Mouse (Mus musculus): ENCODE data around the gene Olfr356.

DNA sequence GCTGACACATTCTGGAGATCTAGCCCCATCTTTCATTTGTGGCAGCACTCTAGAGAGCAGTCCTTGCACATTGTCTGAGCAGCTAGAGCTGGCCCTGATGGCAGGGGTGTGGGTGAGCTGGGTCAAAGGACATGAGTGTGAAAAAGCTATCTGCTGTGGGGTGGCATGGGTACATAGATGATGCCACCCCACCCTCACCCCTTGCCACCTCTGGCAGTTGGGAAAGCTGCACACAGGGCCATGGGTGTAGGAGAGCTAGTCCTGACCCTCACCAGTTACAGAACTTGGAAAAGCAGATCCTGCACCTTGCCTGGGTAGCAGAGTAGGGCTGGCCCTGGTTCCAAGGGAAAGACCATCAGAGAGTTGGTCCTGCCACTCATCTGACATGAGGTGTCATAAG, 39.8 kb upstream of the Olfr356 start:
- TF ChIP-seq CTCF (IDR thresholded peaks at IDR 0.05; ENCODE audit: extremely low read depth, insufficient read depth, low read length): no peak
- no peak for TF ChIP-seq POLR2A (IDR thresholded peaks at IDR 0.05; ENCODE audit: extremely low read depth, insufficient read depth, low read length)

All from cortical plate, adult 2 months (tissue).